Mouse (Mus musculus) embryonic facial prominence, embryonic 11.5 days (tissue): Measurements from ENCODE around the gene Pkp2. TPM values are rescaled to one million over a fixed set of nuclear protein-coding genes. Genes with fewer than 3 reads are reported as not detected.
"Not testable (repeated sequence)": the region's sequence is repeated elsewhere in the genome, so short reads cannot be mapped to it uniquely, and the experiment has no call there.

Source experiments
- ATAC-seq: fragments of 200-750 bp; cut with Nextera tagmentation; replicated peaks from 2 replicates; pipeline ENCODE4 v1.8.0; 2017; ENCODE audit warnings: low read depth; ENCODE audit not compliant: insufficient number of reproducible peaks, low FRiP score, low TSS enrichment
- DNase-seq: peaks from one replicate; pipeline ENCODE4 v3.0.0-alpha.2; 2015; ENCODE audit warnings: low spot score
- H3K27ac ChIP-seq: fragments of 300-500 bp; sonication (generic); replicated peaks from 2 replicates; pipeline ENCODE4 v1.5.1; 2014; ENCODE audit warnings: mild to moderate bottlenecking, low read depth, low read length, control low read depth
- H3K27me3 ChIP-seq: fragments of 300-500 bp; sonication (generic); 2 replicates; pipeline ENCODE4 v1.6.1; 2014; ENCODE audit warnings: mild to moderate bottlenecking, low read length, moderate library complexity, mixed read lengths; ENCODE audit not compliant: control insufficient read depth, insufficient read depth
- H3K36me3 ChIP-seq: fragments of 300-500 bp; sonication (generic); replicated peaks from 2 replicates; pipeline ENCODE4 v1.6.1; 2014; ENCODE audit warnings: low read depth, mild to moderate bottlenecking, low read length, moderate library complexity, mixed read lengths; ENCODE audit not compliant: control insufficient read depth, insufficient read depth
- H3K4me1 ChIP-seq: fragments of 300-500 bp; sonication (generic); 2 replicates; pipeline ENCODE4 v1.6.1; 2014; ENCODE audit warnings: low read length, mixed read lengths; ENCODE audit not compliant: control insufficient read depth, insufficient read depth
- H3K4me2 ChIP-seq: fragments of 300-500 bp; sonication (generic); 2 replicates; pipeline ENCODE4 v1.6.1; 2014; ENCODE audit warnings: low read depth, mild to moderate bottlenecking, control low read depth, low read length, moderate library complexity
- H3K4me3 ChIP-seq: fragments of 300-500 bp; sonication (generic); 2 replicates; pipeline ENCODE4 v1.5.1; 2014; ENCODE audit warnings: low read depth, low read length, control low read depth
- H3K9ac ChIP-seq: fragments of 300-500 bp; sonication (generic); replicated peaks from 2 replicates; pipeline ENCODE4 v1.6.1; 2014; ENCODE audit warnings: mild to moderate bottlenecking, control low read depth, low read length
- H3K9me3 ChIP-seq: fragments of 300-500 bp; sonication (generic); replicated peaks from 2 replicates; pipeline ENCODE4 v1.6.1; 2016; ENCODE audit warnings: mild to moderate bottlenecking, low read length, inconsistent platforms, mixed read lengths; ENCODE audit not compliant: control insufficient read depth
- WGBS: fragments of 180-500 bp; shearing (Covaris S2); extraction: QIAGEN DNeasy Blood & Tissue Kit; methylation state at CpG from one replicate; pipeline ENCODE4 v1.1.7; 2014; 5-methylcytosine and 5-hydroxymethylcytosine counted together
- polyA plus RNA-seq: library from polyadenylated mRNA; unstranded; fragments of >200 nt; fragmentation: Nextera tagmentation; extraction: Ambion mirVana; gene quantifications from 2 replicates; pipeline ENCODE4 v1.2.1, GENCODE M21; 2014

The Pkp2 gene
- polyA plus RNA-seq, 1 experiment from 2014 or later, result 5.1 TPM

DNA sequence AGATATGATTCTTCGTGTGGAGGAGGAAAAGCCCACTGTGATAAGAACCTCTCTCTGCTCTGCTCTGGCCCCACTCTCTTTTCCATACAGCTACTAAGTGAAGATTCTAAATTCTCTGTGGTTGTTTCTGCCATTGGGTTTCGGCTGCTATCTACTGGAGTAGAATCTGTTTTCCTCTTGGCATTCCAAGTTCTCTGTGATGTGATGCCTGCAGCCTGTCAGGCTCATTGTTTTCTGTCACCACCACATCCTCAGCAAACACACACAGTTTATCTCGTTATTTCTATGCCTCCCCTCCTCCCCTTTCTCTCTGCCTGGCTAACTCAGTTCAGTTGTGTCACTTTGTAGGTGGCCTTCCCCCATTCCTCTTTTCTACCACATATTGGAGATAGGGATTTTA, 6.7 kb downstream of the Pkp2 start:
- no peaks in the 10 kb centered on the region for H3K4me1 ChIP-seq
- ATAC-seq, result no peak
- 53% methylated on average over 3 of the region's 3 CpGs for WGBS
- no peaks in the 10 kb centered on the region for H3K36me3 ChIP-seq
- H3K27ac ChIP-seq, result no peak overlapping the region
- no peak for DNase-seq
- H3K9me3 ChIP-seq, result no peaks in the 10 kb centered on the region
- H3K4me3 ChIP-seq, result no peak overlapping the region
- H3K27me3 ChIP-seq, result peaks cover 5% of the 10 kb centered on the region; the same call in 1 of the 2 replicates
- H3K9ac ChIP-seq, result no peak overlapping the region
- H3K4me2 ChIP-seq, result no peak overlapping the region

DNA sequence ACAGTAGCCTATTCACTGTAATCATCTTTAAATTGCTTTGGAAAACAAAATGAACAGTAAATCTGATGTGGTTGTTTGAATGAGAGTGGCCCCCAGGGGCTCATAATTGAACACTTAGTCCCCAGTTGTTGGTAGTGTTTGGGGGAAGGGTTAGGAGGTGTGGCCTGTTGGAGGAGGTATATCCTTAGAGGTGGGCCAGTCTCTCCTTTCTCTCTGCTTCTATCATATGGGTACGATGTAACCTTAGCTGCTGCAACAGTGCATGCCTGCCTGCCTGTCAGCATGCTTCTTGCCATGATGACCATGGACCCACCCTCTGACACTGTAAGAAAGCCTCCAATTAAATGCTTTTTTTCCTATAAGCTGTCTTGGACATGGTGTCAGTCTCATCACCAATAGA, 9.5 kb downstream of the Pkp2 start:
- Histone ChIP-seq H3K27me3 (no peaks in the 10 kb centered on the region), H3K4me3 (no peak overlapping the region), H3K4me1 (no peaks in the 10 kb centered on the region), H3K9ac (no peak overlapping the region), H3K4me2 (no peak overlapping the region), H3K36me3 (no peaks in the 10 kb centered on the region), H3K9me3 (no peaks in the 10 kb centered on the region), H3K27ac (no peak overlapping the region)
- ATAC-seq (no peak; the same call in 1 of the 2 replicates), DNase-seq (no peak)
- WGBS, result 31% methylated on average over 1 of the region's 1 CpGs

DNA sequence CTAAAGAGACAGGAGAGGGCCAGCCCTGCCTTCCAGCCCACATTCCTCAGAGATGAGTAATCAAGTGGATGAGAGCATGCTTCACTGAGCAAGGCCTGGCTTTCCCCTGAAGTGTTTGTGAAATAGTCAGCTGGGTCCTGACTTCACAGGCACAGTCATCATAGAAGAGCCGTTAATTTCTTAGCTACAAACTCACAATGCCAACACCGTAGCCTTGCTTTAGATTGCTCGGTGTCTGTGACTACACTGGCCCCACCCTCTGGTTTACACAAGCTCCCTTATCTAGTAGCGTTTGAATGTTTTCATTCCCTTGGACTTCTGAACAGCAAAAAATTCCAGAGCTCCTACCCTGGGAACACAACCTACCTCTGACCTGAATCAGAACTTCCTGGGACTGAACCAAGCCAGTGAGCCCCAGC, 11.4 kb downstream of the Pkp2 start:
- Histone ChIP-seq H3K27ac (no peak overlapping the region), H3K36me3 (no peaks in the 10 kb centered on the region), H3K9me3 (no peaks in the 10 kb centered on the region), H3K4me2 (no peak overlapping the region), H3K4me3 (no peak overlapping the region), H3K27me3 (no peaks in the 10 kb centered on the region), H3K9ac (no peak overlapping the region), H3K4me1 (no peaks in the 10 kb centered on the region)
- ATAC-seq, result 0 out of 2 replicates have a peak, but pooled peaks have one; percentile 65
- WGBS, result 53% methylated on average over 4 of the region's 4 CpGs
- DNase-seq, result peak; percentile 49

DNA sequence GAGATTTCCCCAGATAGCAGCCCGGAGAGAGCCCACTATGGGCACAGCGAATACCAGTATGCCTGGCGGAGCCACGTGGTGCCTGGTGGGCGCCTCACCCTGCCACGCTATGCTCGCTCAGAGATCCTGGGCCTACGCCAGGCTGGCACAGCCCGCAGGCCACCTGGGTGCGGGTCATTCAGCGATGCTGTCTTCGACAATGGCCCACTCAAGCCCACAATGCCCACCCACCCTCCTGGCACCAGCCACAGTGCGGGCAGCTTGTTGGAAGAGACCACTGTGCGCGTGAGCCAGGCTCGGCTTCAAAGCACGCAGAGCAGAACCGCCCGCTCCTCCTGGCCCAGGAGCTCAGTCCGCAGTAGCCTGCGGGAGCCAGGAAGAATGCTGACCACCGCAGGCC, 12.7 kb downstream of the Pkp2 start:
- 94% methylated on average over 22 of the region's 22 CpGs for WGBS
- Histone ChIP-seq H3K27me3 (no peaks in the 10 kb centered on the region), H3K4me3 (no peak overlapping the region)

DNA sequence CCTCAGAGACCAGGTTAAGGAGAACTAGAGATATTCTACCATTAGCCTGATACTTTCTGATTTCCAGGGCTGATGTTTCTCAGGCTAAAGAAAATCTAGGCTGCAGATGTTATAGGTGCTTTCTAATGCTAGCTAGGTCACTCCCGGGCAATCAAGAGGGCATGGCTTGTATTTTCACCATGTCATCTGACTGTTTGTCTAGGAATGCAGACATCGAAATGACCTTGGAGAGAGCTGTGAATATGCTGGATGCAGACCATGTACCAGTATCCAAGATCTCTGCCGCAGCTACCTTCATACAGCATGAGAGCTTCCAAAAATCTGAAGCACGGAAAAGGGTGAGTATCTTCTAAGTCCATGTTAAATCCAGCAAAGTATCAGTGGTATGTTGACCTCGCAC, 17.3 kb downstream of the Pkp2 start:
- Histone ChIP-seq H3K4me3 (no peak overlapping the region), H3K4me1 (no peaks in the 10 kb centered on the region), H3K27ac (no peak overlapping the region), H3K9ac (no peak overlapping the region), H3K36me3 (no peaks in the 10 kb centered on the region), H3K27me3 (no peaks in the 10 kb centered on the region), H3K4me2 (no peak overlapping the region), H3K9me3 (no peaks in the 10 kb centered on the region)
- 88% methylated on average over 5 of the region's 5 CpGs for WGBS
- ATAC-seq (no peak), DNase-seq (no peak)

More for the DNA sequence above, 12.7 kb downstream of the Pkp2 start:
- DNase-seq (no peak), ATAC-seq (no peak)
- no peaks in the 10 kb centered on the region for H3K36me3 ChIP-seq
- no peak overlapping the region for H3K9ac ChIP-seq
- no peak overlapping the region for H3K4me2 ChIP-seq
- no peak overlapping the region for H3K27ac ChIP-seq
- no peaks in the 10 kb centered on the region for H3K4me1 ChIP-seq
- no peaks in the 10 kb centered on the region for H3K9me3 ChIP-seq

DNA sequence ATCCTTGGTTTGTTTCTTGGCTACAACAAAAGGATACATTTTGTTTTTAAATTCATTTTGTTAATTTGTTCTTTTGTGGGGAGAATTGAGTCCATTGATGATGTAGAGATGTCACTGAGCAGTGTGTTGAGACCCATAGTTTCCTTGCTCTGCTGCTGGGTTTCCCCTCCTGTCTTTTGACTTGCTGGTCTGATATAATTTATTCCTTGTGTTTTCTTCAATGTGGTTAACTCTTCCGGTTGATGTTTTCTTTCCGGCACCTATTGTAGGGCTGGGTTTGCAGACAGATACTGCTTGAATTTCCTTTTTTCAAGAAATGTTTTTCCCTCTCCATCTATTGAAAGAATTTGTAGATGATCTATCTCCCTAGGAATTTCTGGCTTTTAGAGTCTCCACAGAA, 20.8 kb downstream of the Pkp2 start:
- ATAC-seq (no peak), DNase-seq (no peak)
- no peaks in the 10 kb centered on the region for H3K4me1 ChIP-seq
- H3K4me3 ChIP-seq, result no peak overlapping the region
- no peak overlapping the region for H3K27ac ChIP-seq
- no peaks in the 10 kb centered on the region for H3K36me3 ChIP-seq
- H3K27me3 ChIP-seq, result no peaks in the 10 kb centered on the region
- H3K4me2 ChIP-seq, result no peak overlapping the region
- no peaks in the 10 kb centered on the region for H3K9me3 ChIP-seq
- no peak overlapping the region for H3K9ac ChIP-seq
- 91% methylated on average over 2 of the region's 2 CpGs for WGBS

DNA sequence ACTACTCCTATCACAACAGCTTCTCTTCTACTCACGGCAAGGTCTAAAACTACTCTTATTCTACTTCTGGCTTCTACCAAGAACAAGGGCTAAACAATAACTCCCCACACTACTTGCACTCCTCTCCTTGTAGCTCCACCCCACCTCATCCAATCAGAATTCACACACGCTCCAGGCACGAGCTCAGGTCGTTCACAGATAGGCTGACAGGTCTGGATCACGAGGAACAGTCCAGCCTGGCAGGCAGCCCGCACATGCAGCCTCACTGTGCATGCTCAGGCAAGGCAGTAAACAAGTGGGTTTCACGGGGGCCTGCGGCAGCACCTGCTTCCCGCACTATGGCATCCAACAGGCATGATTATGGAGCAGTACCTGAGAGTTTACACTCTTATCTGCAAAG, 23.6 kb downstream of the Pkp2 start:
- not testable (repeated sequence) for H3K27me3 ChIP-seq, H3K9ac ChIP-seq, ATAC-seq, H3K9me3 ChIP-seq, DNase-seq, H3K36me3 ChIP-seq, H3K27ac ChIP-seq, H3K4me3 ChIP-seq, H3K4me1 ChIP-seq, H3K4me2 ChIP-seq
- WGBS, result 85% methylated on average over 9 of the region's 9 CpGs

DNA sequence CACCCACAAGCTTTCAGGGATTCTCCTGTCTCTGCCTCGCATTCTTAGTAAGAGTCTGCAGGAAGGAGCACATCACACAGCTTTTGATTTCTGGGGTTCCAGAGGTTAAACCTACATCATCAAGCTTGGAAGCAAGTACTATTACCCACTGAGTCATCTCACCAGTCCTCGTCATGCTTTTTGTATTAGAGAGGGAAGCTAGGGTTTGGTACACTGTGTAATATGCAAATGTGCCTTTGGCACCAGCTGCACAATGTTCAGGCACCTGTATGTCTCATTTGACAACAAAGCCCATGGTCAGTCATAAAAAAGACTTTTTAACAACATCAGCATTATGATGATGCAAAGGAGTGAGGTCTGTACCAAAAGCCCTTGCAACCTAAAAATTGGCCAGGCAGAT, 25.2 kb downstream of the Pkp2 start:
- H3K4me1 ChIP-seq, result no peaks in the 10 kb centered on the region
- H3K27me3 ChIP-seq, result no peaks in the 10 kb centered on the region
- 91% methylated on average over 2 of the region's 2 CpGs for WGBS
- H3K36me3 ChIP-seq, result no peaks in the 10 kb centered on the region
- no peak overlapping the region for H3K9ac ChIP-seq
- no peak for DNase-seq
- H3K4me3 ChIP-seq, result no peak overlapping the region
- no peaks in the 10 kb centered on the region for H3K9me3 ChIP-seq
- no peak overlapping the region for H3K4me2 ChIP-seq
- no peak for ATAC-seq
- H3K27ac ChIP-seq, result no peak overlapping the region
